Mouse (Mus musculus): ENCODE measurements around the gene Hipk1.

GRCm38 (mm10) chr3:103709470-103710040 lies 81.8 kb downstream of the Hipk1 start:
- no peak for TF ChIP-seq CHD2 (IDR thresholded peaks at IDR 0.05; ENCODE audit: low read depth, low read length)
- no peak for TF ChIP-seq MAFK (IDR thresholded peaks at IDR 0.05; ENCODE audit: insufficient read depth, low read depth, low read length)
- TF ChIP-seq ZNF384 (IDR thresholded peaks at IDR 0.05; ENCODE audit: low read depth, low read length), result no peak

All from ES-E14 (cell line).